Mouse (Mus musculus) liver, embryonic 14.5 days (tissue): ENCODE results near the gene Slc7a8.

Experiments
- CTCF ChIP-seq: IDR thresholded peaks from 2 replicates; pipeline ENCODE4 v1.5.1; 2016; ENCODE audit warnings: antibody characterized with exemption, low read depth, control low read depth
- EP300 ChIP-seq: IDR thresholded peaks from 2 replicates; pipeline ENCODE4 v1.6.1; 2016; ENCODE audit warnings: antibody characterized with exemption, low read depth

GRCm38 (mm10) chr14:54714617-54715081 is 67.1 kb downstream of the Slc7a8 start:
- TF ChIP-seq EP300 (no peak), CTCF (no peak)
